In genomic region chr5:58025759-58026158, GRCm38 (mm10) we compare ENCODE assay signal across 10 mouse cellular contexts.
DNase-seq lines count a peak whose midpoint lies in the region; ATAC-seq and TF ChIP-seq lines count a peak whose summit lies in the region.
"Had no signal": no experiment of that assay in that cellular context is flagged by ENCODE, and none has a peak within 500 bp of the region (broad histone marks: within the 10 kb centered on the region; RNA-seq: fewer than 3 reads in every experiment).

No protein-coding gene starts in this region.

- intact Hi-C loops in gastrocnemius, adult 2 months (cut with DNase I), result no loop called here

- H3K4me1 ChIP-seq in lung, postnatal 0 days (ENCODE audit: insufficient read depth, low read depth, low read length), result no peaks in the 10 kb centered on the region
- no peaks in the 10 kb centered on the region for H3K4me1 ChIP-seq in lung, adult 2 months (ENCODE audit: control insufficient read depth, insufficient read depth, low read length)
- H3K4me1 ChIP-seq in embryonic facial prominence, embryonic 11.5 days (ENCODE audit: control insufficient read depth, insufficient read depth, low read length), result no peaks in the 10 kb centered on the region
- H3K4me1 ChIP-seq in limb, embryonic 11.5 days (ENCODE audit: control insufficient read depth, insufficient read depth, low read length), result no peaks in the 10 kb centered on the region
- H3K4me1 ChIP-seq in neural tube, embryonic 14.5 days (ENCODE audit: control insufficient read depth, insufficient read depth, low read length), result no peaks in the 10 kb centered on the region
- H3K4me1 ChIP-seq in heart, embryonic 11.5 days (ENCODE audit: control insufficient read depth, insufficient read depth, low read length), result no peaks in the 10 kb centered on the region
- H3K4me1 ChIP-seq: forebrain, embryonic 13.5 days had no signal

- no peak for TF ChIP-seq POLR2A in lung, adult 2 months (IDR thresholded peaks at IDR 0.05; ENCODE audit: borderline replicate concordance, extremely low read depth, low read depth, low read length)

- WGBS in lung, postnatal 0 days, result 30% methylated on average over 8 of the region's 8 CpGs
- 40% methylated on average over 8 of the region's 8 CpGs for WGBS in lung, adult 2 months
- WGBS in embryonic facial prominence, embryonic 11.5 days, result 38% methylated on average over 8 of the region's 8 CpGs
- WGBS in limb, embryonic 11.5 days, result 46% methylated on average over 8 of the region's 8 CpGs
- 28% methylated on average over 8 of the region's 8 CpGs for WGBS in neural tube, embryonic 14.5 days
- WGBS in heart, embryonic 11.5 days (ENCODE audit: insufficient replicate concordance), result 61% methylated on average over 8 of the region's 8 CpGs

- no peaks in the 10 kb centered on the region for H3K27me3 ChIP-seq in lung, postnatal 0 days (replicated peaks; ENCODE audit: insufficient read depth, low read length)
- no peaks in the 10 kb centered on the region for H3K27me3 ChIP-seq in embryonic facial prominence, embryonic 11.5 days (ENCODE audit: control insufficient read depth, insufficient read depth, low read length)
- no peaks in the 10 kb centered on the region for H3K27me3 ChIP-seq in limb, embryonic 11.5 days (ENCODE audit: control insufficient read depth, insufficient read depth, low read length)
- no peaks in the 10 kb centered on the region for H3K27me3 ChIP-seq in neural tube, embryonic 14.5 days (ENCODE audit: control insufficient read depth, insufficient read depth, low read length)
- no peaks in the 10 kb centered on the region for H3K27me3 ChIP-seq in heart, embryonic 11.5 days (ENCODE audit: control insufficient read depth, insufficient read depth, low read length)
- H3K27me3 ChIP-seq: forebrain, embryonic 13.5 days had no signal

- TF ChIP-seq CTCF in lung, postnatal 0 days (IDR thresholded peaks at IDR 0.05), result no peak
- TF ChIP-seq CTCF in lung, adult 2 months (IDR thresholded peaks at IDR 0.05; ENCODE audit: insufficient read depth, low read length), result no peak
- TF ChIP-seq CTCF in gastrocnemius, adult 2 months (IDR thresholded peaks at IDR 0.05), result no peak

- DNase-seq in lung, postnatal 0 days (ENCODE audit: low spot score), result peak; percentile 13
- DNase-seq in lung, adult 2 months, result no peak
- DNase-seq in embryonic facial prominence, embryonic 11.5 days (ENCODE audit: low spot score), result peak; percentile 22
- DNase-seq in limb, embryonic 11.5 days (ENCODE audit: low spot score), result peak; percentile 33
- no peak for DNase-seq in testis, postnatal 10 days (ENCODE audit: low spot score)
- no peak for DNase-seq in gastrocnemius, adult 2 months
- DNase-seq: kidney, postnatal 14 days had no signal

- no peaks in the 10 kb centered on the region for H3K9me3 ChIP-seq in lung, postnatal 0 days (ENCODE audit: low read length)
- no peaks in the 10 kb centered on the region for H3K9me3 ChIP-seq in embryonic facial prominence, embryonic 11.5 days (replicated peaks; ENCODE audit: control insufficient read depth, low read length)
- no peaks in the 10 kb centered on the region for H3K9me3 ChIP-seq in limb, embryonic 11.5 days (ENCODE audit: control insufficient read depth, low read length)
- no peaks in the 10 kb centered on the region for H3K9me3 ChIP-seq in neural tube, embryonic 14.5 days (ENCODE audit: control insufficient read depth, low read length)
- no peaks in the 10 kb centered on the region for H3K9me3 ChIP-seq in heart, embryonic 11.5 days (replicated peaks; ENCODE audit: control insufficient read depth, low read length)
- H3K9me3 ChIP-seq: forebrain, embryonic 13.5 days had no signal

- no peak for ATAC-seq in lung, postnatal 0 days
- no peak for ATAC-seq in embryonic facial prominence, embryonic 11.5 days (replicated peaks; ENCODE audit: insufficient number of reproducible peaks, low FRiP score, low TSS enrichment, low read depth)
- ATAC-seq in limb, embryonic 11.5 days (ENCODE audit: insufficient number of reproducible peaks, low FRiP score, low TSS enrichment, low read depth), result no peak
- peak; percentile 75; the same call in 1 of the 2 replicates for ATAC-seq in neural tube, embryonic 14.5 days (ENCODE audit: low read depth)
- no peak for ATAC-seq in heart, embryonic 11.5 days (replicated peaks; ENCODE audit: insufficient number of reproducible peaks, low FRiP score, low TSS enrichment)
- ATAC-seq: forebrain, embryonic 13.5 days had no signal

- no peak overlapping the region for H3K9ac ChIP-seq in lung, postnatal 0 days (replicated peaks; ENCODE audit: low read depth)
- H3K9ac ChIP-seq in embryonic facial prominence, embryonic 11.5 days (replicated peaks; ENCODE audit: low read length), result no peak overlapping the region
- H3K9ac ChIP-seq in limb, embryonic 11.5 days (ENCODE audit: low read length), result no peak overlapping the region
- no peak overlapping the region for H3K9ac ChIP-seq in neural tube, embryonic 14.5 days (replicated peaks; ENCODE audit: low read depth, low read length)
- no peak overlapping the region for H3K9ac ChIP-seq in heart, embryonic 11.5 days (ENCODE audit: low read depth, low read length)
- H3K9ac ChIP-seq: forebrain, embryonic 13.5 days had no signal

- H3K36me3 ChIP-seq in lung, postnatal 0 days (ENCODE audit: insufficient read depth, low read length), result no peaks in the 10 kb centered on the region
- H3K36me3 ChIP-seq in embryonic facial prominence, embryonic 11.5 days (replicated peaks; ENCODE audit: control insufficient read depth, insufficient read depth, low read depth, low read length), result no peaks in the 10 kb centered on the region
- no peaks in the 10 kb centered on the region for H3K36me3 ChIP-seq in limb, embryonic 11.5 days (ENCODE audit: control insufficient read depth, insufficient read depth, low read length)
- no peaks in the 10 kb centered on the region for H3K36me3 ChIP-seq in neural tube, embryonic 14.5 days (ENCODE audit: control insufficient read depth, insufficient read depth, low read length)
- no peaks in the 10 kb centered on the region for H3K36me3 ChIP-seq in heart, embryonic 11.5 days (ENCODE audit: control insufficient read depth, insufficient read depth, low read length)

- no peak overlapping the region; the same call in 1 of the 2 replicates for H3K4me2 ChIP-seq in lung, postnatal 0 days (replicated peaks; ENCODE audit: low read depth, low read length)
- H3K4me2 ChIP-seq in embryonic facial prominence, embryonic 11.5 days (ENCODE audit: low read depth, low read length), result no peak overlapping the region
- no peak overlapping the region for H3K4me2 ChIP-seq in limb, embryonic 11.5 days (ENCODE audit: low read depth, severe bottlenecking)
- no peak overlapping the region for H3K4me2 ChIP-seq in neural tube, embryonic 14.5 days (ENCODE audit: low read depth, low read length)
- no peak overlapping the region for H3K4me2 ChIP-seq in heart, embryonic 11.5 days
- H3K4me2 ChIP-seq: forebrain, embryonic 13.5 days had no signal

- no peak overlapping the region for H3K4me3 ChIP-seq in lung, postnatal 0 days (ENCODE audit: low read depth, low read length)
- H3K4me3 ChIP-seq in lung, adult 2 months (replicated peaks; ENCODE audit: extremely low read depth, low read depth, low read length), result no peak overlapping the region
- H3K4me3 ChIP-seq in embryonic facial prominence, embryonic 11.5 days (ENCODE audit: low read depth, low read length), result no peak overlapping the region
- H3K4me3 ChIP-seq in limb, embryonic 11.5 days (ENCODE audit: low read depth, low read length), result no peak overlapping the region
- H3K4me3 ChIP-seq in neural tube, embryonic 14.5 days (ENCODE audit: low read depth, low read length), result no peak overlapping the region
- H3K4me3 ChIP-seq in heart, embryonic 11.5 days (ENCODE audit: low read depth, low read length), result no peak overlapping the region
- no peak overlapping the region for H3K4me3 ChIP-seq in gastrocnemius, adult 2 months
- H3K4me3 ChIP-seq: forebrain, embryonic 13.5 days had no signal

- no peak for TF ChIP-seq EP300 in lung, postnatal 0 days (IDR thresholded peaks at IDR 0.05)

- H3K27ac ChIP-seq in lung, postnatal 0 days (ENCODE audit: low read length), result no peak overlapping the region
- H3K27ac ChIP-seq in embryonic facial prominence, embryonic 11.5 days (replicated peaks; ENCODE audit: low read depth, low read length), result no peak overlapping the region
- no peak overlapping the region for H3K27ac ChIP-seq in limb, embryonic 11.5 days (replicated peaks; ENCODE audit: low read depth, low read length)
- no peak overlapping the region for H3K27ac ChIP-seq in neural tube, embryonic 14.5 days (ENCODE audit: low read depth, low read length)
- no peak overlapping the region for H3K27ac ChIP-seq in heart, embryonic 11.5 days (ENCODE audit: low read depth, low read length)
- no peak overlapping the region for H3K27ac ChIP-seq in gastrocnemius, adult 2 months
- H3K27ac ChIP-seq: forebrain, embryonic 13.5 days had no signal

Comparison
In these comparisons a context has a peak if more than half of its experiments do, and no peak if none do; other contexts are left out.
1. DNase-seq: peak in lung, postnatal 0 days (single experiment), embryonic facial prominence, embryonic 11.5 days (single experiment) and limb, embryonic 11.5 days (single experiment); none in lung, adult 2 months (single experiment), testis, postnatal 10 days (single experiment) and gastrocnemius, adult 2 months (single experiment).